Mouse (Mus musculus) skeletal muscle tissue, adult 2 months (tissue): ENCODE measurements at regions not wholly inside any gene's neighbourhood (a gene's known extent, or its start where the extent isn't known, plus 50 kb on each side); places are given as distances from the start of the nearest gene placed in this dataset.
A peak's percentile ranks its signal among the peaks of the same experiment; 100 is the strongest.

Source experiments
- DNase-seq: peaks from one replicate; pipeline ENCODE4 v3.0.0-alpha.2; 2012; ENCODE audit warnings: low read depth, low spot score

GRCm38 (mm10) chr4:106103750-106104635 lies 212.0 kb upstream of the Usp24 start:
- DNase-seq = no peak

- DNase-seq = no peak
Observed at GRCm38 (mm10) chr4:106112981-106113380, 203.0 kb upstream of the Usp24 start.

- no peak for DNase-seq
Observed at GRCm38 (mm10) chr4:106113747-106114146, 202.3 kb upstream of the Usp24 start.

- DNase-seq = no peak
Observed at GRCm38 (mm10) chr4:106116611-106117010, 199.4 kb upstream of the Usp24 start.

- DNase-seq = no peak
Observed at GRCm38 (mm10) chr4:106121306-106121705, 194.7 kb upstream of the Usp24 start.

GRCm38 (mm10) chr4:106123038-106123654 lies 192.9 kb upstream of the Usp24 start:
- peak; percentile 64 for DNase-seq

- no peak for DNase-seq
Observed at GRCm38 (mm10) chr4:106127199-106127598, 188.8 kb upstream of the Usp24 start.

GRCm38 (mm10) chr4:106127641-106128040 lies 188.4 kb upstream of the Usp24 start:
- peak; percentile 14 for DNase-seq

- DNase-seq = no peak
Observed at GRCm38 (mm10) chr4:106129327-106129726, 186.7 kb upstream of the Usp24 start.

GRCm38 (mm10) chr4:106129803-106130202 lies 186.2 kb upstream of the Usp24 start:
- DNase-seq = no peak

- no peak for DNase-seq
Observed at GRCm38 (mm10) chr4:106133746-106134730, 182.0 kb upstream of the Usp24 start.

GRCm38 (mm10) chr4:106142741-106143140 lies 173.3 kb upstream of the Usp24 start:
- DNase-seq = no peak

- peak; percentile 30 for DNase-seq
Observed at GRCm38 (mm10) chr4:106144351-106145116, 171.5 kb upstream of the Usp24 start.

GRCm38 (mm10) chr4:106146919-106147460 lies 169.0 kb upstream of the Usp24 start:
- no peak for DNase-seq

GRCm38 (mm10) chr4:106148866-106149265 lies 167.1 kb upstream of the Usp24 start:
- no peak for DNase-seq

- DNase-seq = no peak
Observed at GRCm38 (mm10) chr4:106149471-106150048, 166.5 kb upstream of the Usp24 start.

- DNase-seq = no peak
Observed at GRCm38 (mm10) chr4:106150775-106151174, 165.2 kb upstream of the Usp24 start.

GRCm38 (mm10) chr4:106157451-106158179 lies 158.4 kb upstream of the Usp24 start:
- no peak for DNase-seq

GRCm38 (mm10) chr4:106161592-106161991 lies 154.4 kb upstream of the Usp24 start:
- DNase-seq = no peak

- peak; percentile 66 for DNase-seq
Observed at GRCm38 (mm10) chr4:106162551-106162950, 153.5 kb upstream of the Usp24 start.
